Mouse (Mus musculus) ES-E14 (cell line): ENCODE data around the gene Hipk2. TPM values are rescaled to one million over a fixed set of nuclear protein-coding genes. Genes with fewer than 3 reads are reported as not detected.
A peak's percentile ranks its signal among the peaks of the same experiment; 100 is the strongest.

Experiments
- DNase-seq: peaks from one replicate; pipeline ENCODE4 v3.0.0-alpha.2; 2013; ENCODE audit warnings: low read depth, low spot score
- H3K27ac ChIP-seq: 2 replicates; pipeline ENCODE4 v1.5.1; 2012; ENCODE audit warnings: low read depth, mild to moderate bottlenecking, low read length, moderate library complexity, mixed read lengths; ENCODE audit not compliant: poor library complexity, insufficient read depth, severe bottlenecking
- H3K36me3 ChIP-seq: 2 replicates; pipeline ENCODE4 v1.6.1; 2012; ENCODE audit warnings: mild to moderate bottlenecking, low read length, moderate library complexity, mixed read lengths; ENCODE audit not compliant: control insufficient read depth, poor library complexity, insufficient read depth, severe bottlenecking
- H3K4me1 ChIP-seq, 2 experiments: fragments of 150-350 bp in 1 of 2; sonication (generic) in 1 of 2; 2 replicates each; pipeline ENCODE4 v1.6.1; 2012; ENCODE audit warnings: low read length in 2 of 2, mild to moderate bottlenecking in 1 of 2, mixed read lengths in 1 of 2; ENCODE audit not compliant: control insufficient read depth in 2 of 2, insufficient read depth in 2 of 2, poor library complexity in 1 of 2
- H3K4me3 ChIP-seq, 2 experiments: fragments of 150-350 bp in 1 of 2; sonication (generic) in 1 of 2; 2 replicates each; pipeline ENCODE4 v1.5.1; 2012; ENCODE audit warnings: low read length in 2 of 2, low read depth in 1 of 2, mild to moderate bottlenecking in 1 of 2, mixed read lengths in 1 of 2; ENCODE audit not compliant: insufficient read depth in 1 of 2, poor library complexity in 1 of 2, severe bottlenecking in 1 of 2
- H3K9ac ChIP-seq: 2 replicates; pipeline ENCODE4 v1.6.1; 2012; ENCODE audit warnings: low read depth, mild to moderate bottlenecking, low read length, mixed read lengths; ENCODE audit not compliant: poor library complexity, insufficient read depth, severe bottlenecking
- H3K9me3 ChIP-seq: fragments of 150-350 bp; sonication (generic); 2 replicates; pipeline ENCODE4 v1.6.1; 2012; ENCODE audit warnings: low read depth, mild to moderate bottlenecking, low read length; ENCODE audit not compliant: control insufficient read depth, insufficient read depth
- CHD2 ChIP-seq: IDR thresholded peaks from 2 replicates; pipeline ENCODE4 v1.6.1; 2014; ENCODE audit warnings: mild to moderate bottlenecking, low read depth, low read length, inconsistent platforms
- HCFC1 ChIP-seq: IDR thresholded peaks from 2 replicates; pipeline ENCODE4 v1.6.1; 2012; ENCODE audit warnings: low read length, inconsistent platforms, borderline replicate concordance; ENCODE audit not compliant: insufficient read depth
- MAFK ChIP-seq: IDR thresholded peaks from 2 replicates; pipeline ENCODE4 v1.6.1; 2014; ENCODE audit warnings: mild to moderate bottlenecking, low read depth, low read length, inconsistent platforms; ENCODE audit not compliant: insufficient read depth
- ZC3H11A ChIP-seq: IDR thresholded peaks from 2 replicates; pipeline ENCODE4 v1.6.1; 2012; ENCODE audit warnings: low read depth, mild to moderate bottlenecking, inconsistent platforms, low read length, borderline replicate concordance
- ZNF384 ChIP-seq: IDR thresholded peaks from 2 replicates; pipeline ENCODE4 v1.6.1; 2012; ENCODE audit warnings: low read depth, low read length, inconsistent platforms
- in situ Hi-C, 2 experiments: fragments of 600-800 bp; cut with MboI; formaldehyde crosslinking; loops; one replicate each; pipeline ENCODE4 v1.15.1; 2025; ENCODE audit warnings: low sequenced_read_pairs in 2 of 2, inconsistent platforms in 1 of 2; ENCODE audit not compliant: unreplicated experiment in 2 of 2
- total RNA-seq: library from RNA; depleted of rRNA; stranded (reverse); fragments of 300-350 nt; gene quantifications from 2 replicates; pipeline ENCODE4 v1.2.3, GENCODE M21; 2012

The Hipk2 gene
- total RNA-seq, 1 experiment = 7.0 TPM

DNA sequence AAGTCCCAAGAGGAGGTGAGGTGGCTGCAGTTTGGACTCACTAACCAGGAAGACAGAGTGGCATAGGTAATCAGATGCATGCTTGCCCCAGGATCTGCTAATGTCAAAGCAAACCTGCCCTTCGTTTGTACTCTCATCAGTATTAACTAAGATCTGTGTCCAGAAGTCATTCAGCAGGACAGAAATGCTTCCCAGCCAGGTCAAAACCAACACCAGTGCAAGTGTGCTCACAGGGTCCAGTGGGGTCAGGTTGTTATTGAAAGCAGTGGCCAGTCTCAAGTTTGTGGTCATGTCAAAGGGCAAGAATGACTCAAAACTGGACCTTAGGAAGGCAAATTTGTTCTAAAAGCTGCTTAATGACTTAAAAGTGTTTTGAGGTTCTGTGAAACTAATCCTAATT, 9.6 kb downstream of the Hipk2 start:
- in situ Hi-C loops = no loop called here
- TF ChIP-seq CHD2 (no peak), ZC3H11A (no peak), HCFC1 (no peak), ZNF384 (no peak), MAFK (no peak)
- Histone ChIP-seq H3K27ac (no peak overlapping the region), H3K4me3 (no peak overlapping the region), H3K9me3 (no peaks in the 10 kb centered on the region), H3K36me3 (no peaks in the 10 kb centered on the region), H3K4me1 (no peaks in the 10 kb centered on the region), H3K9ac (no peak overlapping the region)
- no peak for DNase-seq

DNA sequence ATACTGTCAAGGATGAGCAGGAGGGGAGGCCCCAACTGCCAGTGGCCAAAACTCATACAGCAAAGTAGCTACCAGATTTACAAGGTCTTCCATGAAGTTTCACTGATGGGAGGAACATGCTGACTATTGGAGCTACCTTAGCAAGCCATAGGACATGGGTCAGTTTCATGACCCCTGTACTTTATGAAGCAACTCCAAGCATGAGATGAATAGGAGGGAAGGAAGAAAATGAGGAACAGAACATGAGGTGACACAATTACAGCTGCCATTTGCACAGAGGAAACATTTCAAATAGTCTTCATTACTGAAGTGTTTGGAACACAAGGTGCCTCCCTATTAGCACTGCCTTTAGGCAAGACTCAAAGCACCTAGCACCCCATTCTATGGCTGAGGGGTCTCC, 10.2 kb downstream of the Hipk2 start:
- no peaks in the 10 kb centered on the region for H3K4me1 ChIP-seq
- in situ Hi-C loops = no loop called here
- no peak for TF ChIP-seq ZC3H11A
- TF ChIP-seq MAFK = no peak

DNA sequence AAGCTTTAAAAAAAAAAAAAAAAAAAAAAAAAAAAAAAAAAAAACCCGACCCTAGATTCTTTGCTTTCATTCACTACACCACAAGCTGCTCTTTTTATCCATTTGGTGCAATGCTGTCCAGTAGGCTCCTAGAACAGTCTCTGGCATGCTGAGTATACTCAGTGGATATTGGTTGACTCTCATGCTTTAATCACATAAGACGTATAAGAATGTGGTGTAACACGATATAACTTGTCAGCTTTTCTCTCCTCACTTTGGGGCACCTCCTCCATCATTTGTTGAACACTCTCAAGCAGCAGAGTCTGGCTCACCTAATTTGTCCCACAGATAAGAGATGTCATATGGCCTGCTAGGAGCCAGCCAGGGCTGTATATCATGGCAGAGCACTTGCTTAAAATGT, 12.4 kb downstream of the Hipk2 start:
- no peaks in the 10 kb centered on the region for H3K9me3 ChIP-seq
- H3K4me1 ChIP-seq = no peaks in the 10 kb centered on the region
- in situ Hi-C loops = no loop called here
- DNase-seq = no peak
- H3K4me3 ChIP-seq = no peak overlapping the region
- TF ChIP-seq ZNF384 (peak; percentile 56), ZC3H11A (no peak), CHD2 (no peak), MAFK (no peak), HCFC1 (no peak)
- no peak overlapping the region for H3K27ac ChIP-seq
- no peak overlapping the region for H3K9ac ChIP-seq
- H3K36me3 ChIP-seq = no peaks in the 10 kb centered on the region

More for the DNA sequence above, 10.2 kb downstream of the Hipk2 start:
- Histone ChIP-seq H3K9me3 (no peaks in the 10 kb centered on the region), H3K9ac (no peak overlapping the region), H3K36me3 (no peaks in the 10 kb centered on the region), H3K4me3 (no peak overlapping the region), H3K27ac (no peak overlapping the region)
- DNase-seq = no peak

DNA sequence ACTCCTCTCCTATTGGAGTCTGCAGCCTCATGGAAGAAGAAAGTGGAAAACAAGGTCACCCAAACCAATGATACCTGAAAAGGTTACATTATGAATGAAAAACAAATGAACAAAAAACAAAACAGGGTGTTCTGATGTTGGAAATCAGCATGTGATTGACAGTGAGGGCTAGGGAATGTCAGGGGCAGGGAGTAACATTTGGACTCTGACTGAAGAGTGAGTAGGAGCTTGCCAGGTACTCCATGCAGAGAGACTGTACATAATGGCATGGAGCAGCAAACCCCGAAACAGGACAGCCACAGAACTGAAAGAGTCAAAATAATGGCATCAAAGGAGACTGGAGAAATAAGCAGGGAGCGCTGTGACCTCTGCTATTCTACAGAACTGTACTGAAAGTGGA, 15.7 kb downstream of the Hipk2 start:
- no peak for DNase-seq
- Histone ChIP-seq H3K36me3 (no peaks in the 10 kb centered on the region), H3K4me1 (no peaks in the 10 kb centered on the region), H3K9me3 (no peaks in the 10 kb centered on the region), H3K9ac (no peak overlapping the region), H3K4me3 (no peak overlapping the region), H3K27ac (no peak overlapping the region)
- in situ Hi-C loops = no loop called here
- TF ChIP-seq HCFC1 (no peak), ZC3H11A (no peak), MAFK (no peak), CHD2 (no peak), ZNF384 (no peak)

DNA sequence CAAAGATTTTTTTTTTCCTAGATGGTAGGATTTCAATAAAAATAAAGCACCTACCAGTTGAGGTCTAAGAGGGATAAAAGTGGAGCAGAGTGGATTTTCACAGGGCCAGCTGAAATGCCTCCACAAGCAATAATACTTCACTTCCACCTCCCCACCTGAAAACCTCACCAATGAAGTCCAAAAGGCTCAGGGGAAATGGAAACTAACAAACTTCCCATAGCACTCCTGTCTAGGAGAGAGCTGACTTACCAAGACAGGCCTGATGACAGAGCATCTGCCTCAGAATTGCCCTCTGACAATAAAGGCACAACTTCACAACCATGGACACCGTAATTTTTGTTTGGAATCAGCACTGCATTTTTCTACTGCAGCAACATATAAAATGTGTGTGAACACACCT, 16.1 kb downstream of the Hipk2 start:
- Histone ChIP-seq H3K4me3 (no peak overlapping the region), H3K36me3 (no peaks in the 10 kb centered on the region), H3K27ac (no peak overlapping the region), H3K9me3 (no peaks in the 10 kb centered on the region), H3K9ac (no peak overlapping the region), H3K4me1 (no peaks in the 10 kb centered on the region)
- DNase-seq = no peak
- TF ChIP-seq ZC3H11A (no peak), CHD2 (no peak), HCFC1 (no peak), MAFK (no peak)
- in situ Hi-C loops = no loop called here
